Mouse (Mus musculus) cerebellum, postnatal 36 days (tissue): ENCODE measurements around the gene Mrtfb.
A peak's percentile ranks its signal among the peaks of the same experiment; 100 is the strongest.

Experiments
- DNase-seq, 2 experiments: peaks; one replicate each; pipeline ENCODE4 v3.0.0; 2021 to 2022; ENCODE audit warnings: mixed read lengths in 2 of 2

Gene Mrtfb

DNA sequence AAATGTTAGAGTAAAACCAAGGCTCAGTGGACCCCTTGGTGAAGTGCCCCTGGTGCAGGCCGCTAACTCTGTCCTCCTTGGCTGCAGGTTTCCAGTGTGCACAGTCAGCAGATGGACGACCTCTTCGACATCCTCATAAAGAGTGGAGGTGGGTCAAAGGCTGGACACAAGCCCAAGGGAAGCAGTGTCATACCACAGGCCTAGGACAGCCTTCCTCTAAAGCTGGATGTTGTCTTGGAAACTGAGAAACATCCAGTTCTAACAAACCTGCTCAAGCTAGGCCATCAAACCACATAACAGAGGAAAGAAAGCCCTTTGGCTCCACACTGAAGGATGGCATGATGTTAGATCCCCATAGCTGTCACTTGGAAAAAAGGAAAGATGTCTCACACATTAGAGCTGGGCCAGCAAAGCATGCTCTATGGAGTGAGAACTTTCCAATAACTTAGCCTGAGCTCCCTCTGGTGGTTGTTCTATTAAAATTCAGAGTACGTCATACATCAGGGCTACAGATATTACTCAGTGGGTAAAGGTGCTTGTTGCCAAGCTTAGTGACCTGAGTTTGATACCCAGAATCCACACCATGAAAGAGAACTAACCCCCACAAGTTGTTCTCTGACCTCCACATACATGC lies 153.4 kb downstream of the Mrtfb start:
- peak in 1 of 2 experiments; percentile 53 for DNase-seq

DNA sequence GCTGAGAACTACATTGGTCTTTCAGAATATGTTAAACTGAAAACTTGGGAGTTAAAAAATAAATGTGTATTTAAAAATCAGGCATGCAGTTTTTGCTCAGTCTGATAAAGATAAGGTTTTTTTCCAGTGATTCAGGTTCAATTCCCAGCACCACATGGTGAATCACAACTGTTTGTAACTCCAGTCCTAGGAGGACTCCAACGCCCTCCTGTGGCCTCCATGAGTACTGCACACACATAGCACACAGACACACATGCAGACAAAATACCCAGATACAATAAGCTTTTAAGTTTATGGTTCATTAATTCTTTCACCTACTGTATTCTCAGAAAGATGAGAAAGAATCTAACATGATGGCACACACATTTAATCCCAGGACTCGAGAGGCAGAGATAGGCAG lies 154.5 kb downstream of the Mrtfb start:
- no peak for DNase-seq

DNA sequence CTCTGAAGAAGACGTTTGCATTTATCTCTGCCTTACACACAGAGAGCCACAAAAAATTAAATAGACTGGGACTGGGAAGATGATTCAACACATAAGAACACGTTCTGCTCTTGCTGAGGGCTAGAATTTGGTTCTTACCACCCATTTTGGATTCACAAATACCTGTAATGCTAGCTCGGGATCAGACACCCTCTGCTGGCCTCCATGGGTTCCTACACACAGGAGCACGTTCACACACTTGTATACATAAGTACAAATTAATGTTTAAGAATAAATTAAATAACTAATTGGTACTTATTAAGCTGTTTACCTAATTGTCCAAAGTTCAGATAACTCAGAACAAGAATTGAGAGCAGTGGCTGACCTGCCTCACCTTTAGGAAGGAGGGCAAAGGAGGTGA lies 155.2 kb downstream of the Mrtfb start:
- no peak for DNase-seq

DNA sequence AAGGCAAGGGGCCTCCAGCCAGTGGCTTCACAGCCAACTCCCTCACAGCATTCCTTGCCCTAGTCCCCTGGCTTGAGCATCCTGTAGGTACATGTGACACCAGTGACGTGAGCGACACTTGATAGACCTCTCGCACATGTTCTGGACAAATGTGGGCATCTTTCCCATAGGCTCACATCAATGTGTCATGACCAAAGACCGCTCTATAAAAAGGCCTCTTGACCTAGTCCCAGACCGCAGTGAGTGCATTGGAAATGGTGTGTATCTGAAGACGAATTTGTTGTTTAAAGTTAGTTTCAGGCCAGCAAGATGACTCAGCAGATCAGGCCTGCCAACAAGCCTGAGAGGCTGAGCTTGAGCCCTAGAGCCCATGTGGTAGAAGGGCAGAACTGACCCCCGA lies 158.3 kb downstream of the Mrtfb start:
- DNase-seq, result no peak

GRCm38 (mm10) chr16:13414972-13415371 lies 158.7 kb downstream of the Mrtfb start:
- DNase-seq, result no peak

GRCm38 (mm10) chr16:13415465-13415864 lies 159.2 kb downstream of the Mrtfb start:
- DNase-seq, result no peak

GRCm38 (mm10) chr16:13416465-13416864 lies 160.2 kb downstream of the Mrtfb start:
- peak; percentile 51 to 57 for DNase-seq

DNA sequence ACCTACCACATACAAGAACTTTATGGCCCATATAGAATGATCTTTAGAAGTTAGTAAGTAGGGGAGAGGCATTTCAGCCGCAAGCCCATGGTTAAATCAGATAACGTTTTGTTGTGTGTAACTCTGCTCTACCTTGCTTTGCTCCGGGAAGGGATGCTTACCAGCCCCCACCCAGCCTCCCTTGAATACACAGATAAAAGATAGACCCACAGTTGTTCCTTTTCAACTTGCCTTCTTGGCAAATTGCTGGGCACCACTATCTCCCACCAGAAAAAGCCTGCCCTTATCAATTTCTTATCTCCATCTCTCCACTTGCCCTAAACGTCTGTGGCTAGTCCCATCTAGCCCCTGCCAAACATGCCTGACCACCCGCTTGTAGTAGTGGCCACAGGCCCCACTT lies 161.6 kb downstream of the Mrtfb start:
- DNase-seq, result no peak

- no peak for DNase-seq
Observed at GRCm38 (mm10) chr16:13419752-13420151, 163.5 kb downstream of the Mrtfb start.

DNA sequence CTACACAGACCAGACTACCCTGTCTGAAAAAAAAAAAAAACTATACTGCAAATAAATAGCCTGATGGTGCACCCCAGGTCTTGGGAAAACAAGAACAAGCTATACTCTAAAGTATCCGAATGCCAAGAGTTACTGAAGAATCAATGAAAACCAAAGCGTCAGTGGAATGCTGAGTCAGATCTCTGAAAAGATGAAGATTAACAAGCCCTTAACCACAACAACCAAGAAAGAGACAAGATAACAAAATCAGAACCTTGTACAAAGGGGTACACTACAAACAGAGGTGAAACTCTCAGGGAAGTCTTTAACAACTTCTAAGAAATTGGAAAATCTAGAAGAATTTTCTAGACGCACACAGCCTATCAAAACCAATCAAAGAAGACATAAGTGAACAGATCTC lies 166.2 kb downstream of the Mrtfb start:
- DNase-seq, result no peak

DNA sequence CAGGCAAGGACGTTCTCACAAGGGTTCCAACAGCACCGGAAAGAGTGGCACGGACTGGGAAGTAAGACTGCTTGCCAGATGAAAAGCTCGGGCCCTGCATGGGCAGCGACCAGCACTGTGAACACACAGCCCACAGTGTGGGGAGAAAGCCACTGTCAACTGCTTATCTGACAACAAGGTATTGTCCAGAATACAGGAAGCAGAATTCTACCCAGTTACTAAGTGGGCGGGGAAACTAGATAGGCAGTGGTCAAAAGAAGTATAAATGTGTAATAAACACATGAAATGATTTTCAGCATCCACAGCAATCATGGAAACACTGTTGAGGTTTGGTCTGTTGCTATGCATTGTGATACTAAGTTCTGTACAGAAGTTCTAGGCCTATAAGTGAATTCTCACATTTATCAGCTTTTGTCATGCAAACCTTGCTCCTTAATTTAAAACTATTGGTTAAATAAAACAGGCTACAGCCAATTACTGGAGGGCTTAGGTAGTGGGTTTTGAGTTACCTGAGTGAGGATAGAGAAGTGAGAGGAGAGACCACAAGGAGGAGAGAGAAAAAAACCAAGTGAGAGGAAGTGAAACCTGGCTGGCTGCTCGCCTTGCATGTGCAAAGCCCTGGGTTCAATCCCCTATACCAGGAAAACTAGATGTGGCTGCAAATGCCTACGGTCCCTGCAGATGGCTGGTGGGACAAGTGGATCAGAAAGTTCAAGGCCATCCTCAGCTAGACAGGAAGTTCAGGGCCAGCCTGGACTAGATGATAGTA lies 167.5 kb downstream of the Mrtfb start:
- no peak for DNase-seq

DNA sequence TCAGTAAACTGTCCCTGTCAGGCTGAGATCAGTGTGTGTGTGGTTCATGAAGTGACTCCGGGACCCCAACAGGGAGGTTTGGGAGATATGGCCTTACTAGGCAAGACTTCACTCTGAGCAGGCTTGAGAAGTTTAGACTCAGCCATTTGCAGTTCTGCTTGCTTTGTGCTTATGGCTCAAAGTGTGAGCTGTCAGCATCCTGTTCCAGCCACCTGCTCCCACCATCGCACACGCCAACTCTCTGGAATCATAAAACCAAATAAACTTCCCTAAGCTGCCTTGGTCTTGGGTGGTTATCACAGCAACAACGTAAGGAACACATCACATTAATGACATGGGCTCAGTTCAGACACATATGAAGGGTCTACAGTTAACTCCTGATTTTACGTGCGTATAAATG lies 169.5 kb downstream of the Mrtfb start:
- DNase-seq, result no peak

GRCm38 (mm10) chr16:13426831-13427589 lies 170.7 kb downstream of the Mrtfb start:
- peak; percentile 78 to 88 for DNase-seq

DNA sequence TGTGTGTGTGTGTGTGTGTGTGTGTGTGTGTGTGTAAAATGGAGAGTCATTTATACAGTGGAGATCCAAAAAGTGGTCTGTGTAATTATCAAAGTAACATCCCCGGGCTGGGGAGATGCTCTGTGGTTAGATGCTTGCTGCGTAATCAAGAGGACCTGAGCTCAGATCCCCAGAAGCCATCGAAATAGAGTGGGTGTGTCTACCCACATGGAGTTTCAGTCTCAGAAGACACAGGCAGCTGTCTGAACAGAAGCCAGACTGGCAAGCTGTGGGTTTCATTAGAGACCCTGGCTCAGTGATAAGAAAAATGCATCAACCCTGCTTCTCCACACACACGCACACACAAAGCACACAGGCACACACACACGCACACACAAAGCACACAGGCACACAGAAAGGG lies 171.8 kb downstream of the Mrtfb start:
- DNase-seq, result no peak

GRCm38 (mm10) chr16:13428806-13429205 lies 172.5 kb downstream of the Mrtfb start:
- no peak for DNase-seq

DNA sequence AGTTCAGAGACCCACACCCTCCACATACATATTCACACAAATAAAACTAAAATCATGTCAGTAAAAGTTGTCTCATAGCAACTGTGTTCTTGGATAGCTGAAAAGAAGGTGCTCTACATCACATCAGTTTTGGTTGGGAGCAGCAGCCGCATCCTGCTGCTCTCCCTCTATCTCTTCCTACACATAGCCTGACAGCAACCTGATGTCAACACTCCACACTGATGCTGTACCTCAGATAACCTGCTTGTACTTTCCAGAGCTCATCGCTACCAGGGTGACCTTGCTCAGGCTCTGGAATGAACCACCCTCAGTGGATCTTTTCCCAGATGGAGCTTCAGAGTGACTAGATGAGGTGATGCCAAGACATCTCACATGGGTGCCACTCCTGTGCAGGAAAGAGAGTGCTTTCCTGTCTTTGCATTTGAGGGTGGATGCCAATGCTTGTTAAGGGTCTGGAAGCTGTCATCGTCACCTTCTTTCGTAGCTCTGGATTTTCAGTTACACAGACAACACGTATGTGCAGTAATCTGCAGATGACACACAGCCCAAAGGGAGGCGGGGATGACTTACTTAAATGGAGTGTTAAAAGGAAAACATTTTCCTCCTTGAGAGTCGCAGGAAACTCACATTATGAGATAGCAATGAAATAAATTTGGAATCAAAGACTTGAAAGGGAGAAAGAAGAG lies 173.8 kb downstream of the Mrtfb start:
- DNase-seq, result no peak

- DNase-seq, result no peak
Observed at GRCm38 (mm10) chr16:13430940-13431339, 174.7 kb downstream of the Mrtfb start.

DNA sequence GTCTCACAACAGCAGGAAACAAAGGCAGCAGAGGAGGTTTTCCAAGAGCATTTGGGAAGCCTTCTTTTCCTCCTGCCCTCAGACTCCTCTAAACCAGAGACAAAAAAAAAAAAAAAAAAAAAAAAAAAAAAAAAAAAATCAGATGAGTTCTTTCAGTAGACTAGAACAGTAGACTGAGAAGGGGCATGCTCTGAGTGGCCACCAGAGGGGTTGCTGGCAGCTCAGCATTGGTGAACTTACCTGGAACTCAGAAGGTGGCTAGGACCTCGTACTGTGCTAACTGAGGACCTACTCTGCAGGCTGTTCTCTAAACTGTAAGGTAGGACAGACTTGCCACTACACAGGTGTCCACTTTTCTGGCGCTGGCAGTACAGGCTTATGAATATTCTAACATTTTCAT lies 179.3 kb downstream of the Mrtfb start:
- DNase-seq, result no peak

- peak; percentile 97 to 98 for DNase-seq
Observed at GRCm38 (mm10) chr16:13437037-13437769, 180.9 kb downstream of the Mrtfb start.

- DNase-seq, result peak; percentile 65 to 67
Observed at GRCm38 (mm10) chr16:13437770-13438372, 181.6 kb downstream of the Mrtfb start.

- peak; percentile 66 to 69 for DNase-seq
Observed at GRCm38 (mm10) chr16:13440468-13440867, 184.2 kb downstream of the Mrtfb start.

GRCm38 (mm10) chr16:13443764-13444163 lies 187.5 kb downstream of the Mrtfb start:
- DNase-seq, result no peak
